Mouse (Mus musculus): ENCODE measurements around the gene Dmrtc1c2. TPM values are rescaled to one million over a fixed set of nuclear protein-coding genes. Genes with fewer than 3 reads are reported as not detected.
"Not testable (repeated sequence)": the region's sequence is repeated elsewhere in the genome, so short reads cannot be mapped to it uniquely, and the experiment has no call there.

Dmrtc1c2 gene
- polyA plus RNA-seq (2015; fragmentation: Nextera tagmentation; extraction: Ambion mirVana) = not detected in 2 replicates

DNA sequence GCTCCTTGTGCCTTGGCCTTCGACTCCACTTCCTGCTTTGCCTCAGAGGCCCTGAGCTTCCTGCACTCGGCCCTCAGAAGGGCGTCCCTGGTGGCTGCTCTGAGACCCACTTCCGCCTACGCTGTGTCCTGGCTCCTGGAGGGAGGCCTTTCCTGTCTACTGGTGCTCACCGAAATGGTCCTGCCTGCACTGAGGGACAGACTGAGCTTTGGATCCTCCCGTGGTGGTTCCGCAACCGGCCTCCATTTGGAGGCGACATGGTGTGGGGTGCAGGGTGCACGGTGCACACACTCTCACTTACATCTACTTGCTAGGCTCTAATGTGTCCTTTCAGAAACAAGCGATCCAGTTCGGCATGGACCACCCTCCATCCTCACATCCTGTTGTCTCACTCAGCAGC, at the start of gene Dmrtc1c2:
Gene Dmrtc1c2 (minus strand): TSS at position 101 of the 400 bp plus-strand sequence.
- H3K9me3 ChIP-seq (ENCODE audit: low read length); H3K4me2 ChIP-seq (replicated peaks; ENCODE audit: low read depth, low read length); H3K36me3 ChIP-seq (ENCODE audit: insufficient read depth, low read length); H3K27me3 ChIP-seq (replicated peaks; ENCODE audit: insufficient read depth, low read length); H3K9ac ChIP-seq (replicated peaks; ENCODE audit: low read depth); DNase-seq (ENCODE audit: low spot score); H3K4me1 ChIP-seq (ENCODE audit: insufficient read depth, low read depth, low read length); H3K4me3 ChIP-seq (ENCODE audit: low read depth, low read length); ATAC-seq; H3K27ac ChIP-seq (ENCODE audit: low read length): not testable (repeated sequence)
- 60% methylated on average over 1 of the region's 13 CpGs for WGBS

DNA sequence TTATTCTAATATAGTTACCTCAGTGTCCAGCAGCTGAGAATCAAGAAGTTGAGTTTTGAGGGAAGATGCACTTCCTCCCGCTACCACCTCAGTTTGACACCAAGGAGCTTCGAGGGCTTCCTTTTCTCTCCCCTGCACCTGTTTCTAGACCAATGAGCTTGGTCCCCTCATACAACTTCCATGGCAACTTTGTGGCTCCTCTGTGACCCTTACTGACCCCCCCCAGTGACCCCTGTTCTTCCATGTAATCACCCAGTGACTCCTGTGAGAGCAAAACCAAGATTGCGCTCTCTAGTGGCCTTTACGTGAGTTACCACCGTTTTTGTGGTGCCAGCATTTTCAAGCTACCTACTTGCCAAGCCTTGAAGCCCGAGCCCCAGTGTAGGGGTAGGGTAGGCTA, 13.5 kb upstream of the Dmrtc1c2 start, which contains the start of gene 1700031F05Rik:
Gene 1700031F05Rik (minus strand): TSS at position 101 of the 400 bp plus-strand sequence.
- WGBS = 93% methylated on average over 6 of the region's 6 CpGs
- no peak for TF ChIP-seq EP300 (IDR thresholded peaks at IDR 0.05)
- TF ChIP-seq CTCF (IDR thresholded peaks at IDR 0.05) = no peak
- no peaks in the 10 kb centered on the region for H3K9me3 ChIP-seq (ENCODE audit: low read length)
- H3K27me3 ChIP-seq (replicated peaks; ENCODE audit: insufficient read depth, low read length) = no peaks in the 10 kb centered on the region
- no peak within 1 kb of the TSS for H3K9ac ChIP-seq (replicated peaks; ENCODE audit: low read depth)
- H3K27ac ChIP-seq (ENCODE audit: low read length) = no peak within 1 kb of the TSS
- no peaks in the 10 kb centered on the region for H3K36me3 ChIP-seq (ENCODE audit: insufficient read depth, low read length)
- ATAC-seq (no peak), DNase-seq (ENCODE audit: low spot score) (no peak)
- H3K4me3 ChIP-seq (ENCODE audit: low read depth, low read length) = no peak within 1 kb of the TSS
- H3K4me2 ChIP-seq (replicated peaks; ENCODE audit: low read depth, low read length) = no peak within 1 kb of the TSS
- H3K4me1 ChIP-seq (ENCODE audit: insufficient read depth, low read depth, low read length) = no peaks in the 10 kb centered on the region

DNA sequence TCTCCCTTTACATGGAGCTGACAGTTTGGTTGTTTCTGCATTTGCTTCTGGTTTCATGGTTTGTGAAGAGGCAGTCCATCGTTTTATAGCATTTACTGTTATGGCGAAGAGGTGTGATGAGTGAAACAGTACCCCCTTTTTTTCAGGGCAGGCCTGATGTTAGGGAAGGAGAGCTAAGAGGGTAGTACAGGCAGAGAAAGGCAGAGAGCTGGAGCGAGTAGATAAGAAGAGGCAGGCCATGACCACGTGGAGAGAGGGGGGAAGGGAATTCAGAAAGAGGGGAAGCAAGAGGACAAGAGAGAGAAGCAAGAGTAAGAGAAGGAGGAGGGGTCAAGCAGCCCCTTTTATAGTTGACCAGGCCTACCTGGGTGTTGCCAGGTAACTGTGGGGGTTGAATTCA, 42.1 kb downstream of the Dmrtc1c2 start:
- DNase-seq (ENCODE audit: low spot score) (no peak), ATAC-seq (no peak)
- TF ChIP-seq CTCF (IDR thresholded peaks at IDR 0.05) = no peak
- 51% methylated on average over 4 of the region's 4 CpGs for WGBS
- no peak overlapping the region for H3K4me2 ChIP-seq (replicated peaks; ENCODE audit: low read depth, low read length)
- H3K36me3 ChIP-seq (ENCODE audit: insufficient read depth, low read length) = no peaks in the 10 kb centered on the region
- no peaks in the 10 kb centered on the region for H3K4me1 ChIP-seq (ENCODE audit: insufficient read depth, low read depth, low read length)
- H3K9me3 ChIP-seq (ENCODE audit: low read length) = no peaks in the 10 kb centered on the region
- no peaks in the 10 kb centered on the region for H3K27me3 ChIP-seq (replicated peaks; ENCODE audit: insufficient read depth, low read length)
- H3K9ac ChIP-seq (replicated peaks; ENCODE audit: low read depth) = no peak overlapping the region
- H3K4me3 ChIP-seq (ENCODE audit: low read depth, low read length) = no peak overlapping the region
- H3K27ac ChIP-seq (ENCODE audit: low read length) = no peak overlapping the region

DNA sequence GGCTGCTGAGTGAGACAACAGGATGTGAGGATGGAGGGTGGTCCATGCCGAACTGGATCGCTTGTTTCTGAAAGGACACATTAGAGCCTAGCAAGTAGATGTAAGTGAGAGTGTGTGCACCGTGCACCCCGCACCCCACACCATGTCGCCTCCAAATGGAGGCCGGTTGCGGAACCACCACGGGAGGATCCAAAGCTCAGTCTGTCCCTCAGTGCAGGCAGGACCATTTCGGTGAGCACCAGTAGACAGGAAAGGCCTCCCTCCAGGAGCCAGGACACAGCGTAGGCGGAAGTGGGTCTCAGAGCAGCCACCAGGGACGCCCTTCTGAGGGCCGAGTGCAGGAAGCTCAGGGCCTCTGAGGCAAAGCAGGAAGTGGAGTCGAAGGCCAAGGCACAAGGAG, 51.8 kb downstream of the Dmrtc1c2 start, which contains the start of gene Dmrtc1c1:
Gene Dmrtc1c1 (plus strand): TSS at position 301 of the 400 bp plus-strand sequence.
- H3K4me2 ChIP-seq (replicated peaks; ENCODE audit: low read depth, low read length); H3K27ac ChIP-seq (ENCODE audit: low read length); H3K4me1 ChIP-seq (ENCODE audit: insufficient read depth, low read depth, low read length); ATAC-seq; H3K9ac ChIP-seq (replicated peaks; ENCODE audit: low read depth); H3K27me3 ChIP-seq (replicated peaks; ENCODE audit: insufficient read depth, low read length); H3K36me3 ChIP-seq (ENCODE audit: insufficient read depth, low read length); H3K4me3 ChIP-seq (ENCODE audit: low read depth, low read length); DNase-seq (ENCODE audit: low spot score); H3K9me3 ChIP-seq (ENCODE audit: low read length): not testable (repeated sequence)
- no CpG with 5 or more reads among the region's 14 CpGs for WGBS

Other genes with a start within 250 kb of the Dmrtc1c2 start
- gene Phka1, start 210.4 kb downstream of the Dmrtc1c2 start, polyA plus RNA-seq (2015; fragmentation: Nextera tagmentation; extraction: Ambion mirVana) = 4.5 and 5.6 TPM in 2 replicates
- not detected in 2 replicates for gene Gm3880, start 167.6 kb downstream of the Dmrtc1c2 start, polyA plus RNA-seq (2015; fragmentation: Nextera tagmentation; extraction: Ambion mirVana)
- not detected in 2 replicates for gene Gm9112, start 147.0 kb downstream of the Dmrtc1c2 start, polyA plus RNA-seq (2015; fragmentation: Nextera tagmentation; extraction: Ambion mirVana)
- not detected in 2 replicates for gene Dmrtc1b, start 146.8 kb downstream of the Dmrtc1c2 start, polyA plus RNA-seq (2015; fragmentation: Nextera tagmentation; extraction: Ambion mirVana)
- not detected in 2 replicates for gene Dmrtc1c1, start 51.7 kb downstream of the Dmrtc1c2 start, polyA plus RNA-seq (2015; fragmentation: Nextera tagmentation; extraction: Ambion mirVana)
- not detected in 2 replicates for gene 1700031F05Rik, start 13.4 kb upstream of the Dmrtc1c2 start, polyA plus RNA-seq (2015; fragmentation: Nextera tagmentation; extraction: Ambion mirVana)
- gene Dmrtc1a, start 54.1 kb upstream of the Dmrtc1c2 start, polyA plus RNA-seq (2015; fragmentation: Nextera tagmentation; extraction: Ambion mirVana) = 0.33 and 0.38 TPM in 2 replicates
- gene 1700011M02Rik, start 54.3 kb upstream of the Dmrtc1c2 start, polyA plus RNA-seq (2015; fragmentation: Nextera tagmentation; extraction: Ambion mirVana) = not detected in 2 replicates
- gene 1700018G05Rik, start 73.8 kb upstream of the Dmrtc1c2 start, polyA plus RNA-seq (2015; fragmentation: Nextera tagmentation; extraction: Ambion mirVana) = not detected in 2 replicates